Mouse (Mus musculus): Measurements from ENCODE around the gene Gm21958. TPM values are rescaled to one million over a fixed set of nuclear protein-coding genes. Genes with fewer than 3 reads are reported as not detected.

Gm21958 gene
- polyA plus RNA-seq, 1 experiment from 2014 or later, result not detected

DNA sequence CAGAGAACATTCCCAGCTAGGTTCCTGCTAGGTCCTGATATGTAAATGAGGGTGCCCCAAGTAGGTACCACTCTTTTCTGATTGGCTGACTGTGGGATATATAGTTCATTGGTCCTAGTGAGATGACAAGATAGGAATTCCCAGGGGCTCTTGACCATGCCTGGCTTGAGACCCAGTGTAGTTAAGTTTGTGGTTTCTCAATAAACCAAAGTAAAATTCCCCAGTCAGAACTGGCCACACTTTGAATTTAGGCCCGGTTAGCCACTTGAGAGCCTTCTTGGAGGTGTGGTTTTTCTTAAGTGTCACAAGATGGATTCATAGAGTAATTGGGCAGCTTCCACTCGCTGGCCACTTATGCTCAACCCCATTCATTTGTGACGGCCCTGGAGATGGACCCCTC is 42.0 kb downstream of the Gm21958 start:
- 54% methylated on average over 3 of the region's 3 CpGs for WGBS

GRCm38 (mm10) chr3:54669559-54669958 is 44.6 kb downstream of the Gm21958 start:
- 0 out of 2 replicates have a peak, but pooled peaks cover 3% of the 10 kb centered on the region for H3K4me1 ChIP-seq (ENCODE audit: control insufficient read depth, insufficient read depth, low read length)
- no peak overlapping the region for H3K27ac ChIP-seq (ENCODE audit: low read length)
- H3K4me2 ChIP-seq (ENCODE audit: low read depth, low read length), result no peak overlapping the region
- no peaks in the 10 kb centered on the region for H3K27me3 ChIP-seq (replicated peaks; ENCODE audit: control insufficient read depth, insufficient read depth, low read length)
- H3K36me3 ChIP-seq (ENCODE audit: control insufficient read depth, insufficient read depth, low read length), result no peaks in the 10 kb centered on the region
- 87% methylated on average over 6 of the region's 6 CpGs for WGBS
- ATAC-seq, result no peak
- no peaks in the 10 kb centered on the region for H3K9me3 ChIP-seq (ENCODE audit: control insufficient read depth, low read length)
- H3K9ac ChIP-seq (ENCODE audit: low read depth, low read length), result no peak overlapping the region
- no peak overlapping the region for H3K4me3 ChIP-seq (ENCODE audit: low read length)

More for the DNA sequence above, 42.0 kb downstream of the Gm21958 start:
- no peaks in the 10 kb centered on the region for H3K9me3 ChIP-seq (ENCODE audit: control insufficient read depth, low read length)
- no peak overlapping the region for H3K4me3 ChIP-seq (ENCODE audit: low read length)
- H3K9ac ChIP-seq (ENCODE audit: low read depth, low read length), result no peak overlapping the region
- ATAC-seq, result no peak
- no peaks in the 10 kb centered on the region for H3K27me3 ChIP-seq (replicated peaks; ENCODE audit: control insufficient read depth, insufficient read depth, low read length)
- H3K4me1 ChIP-seq (ENCODE audit: control insufficient read depth, insufficient read depth, low read length), result 0 out of 2 replicates have a peak, but pooled peaks cover 3% of the 10 kb centered on the region
- H3K36me3 ChIP-seq (ENCODE audit: control insufficient read depth, insufficient read depth, low read length), result no peaks in the 10 kb centered on the region
- no peak overlapping the region for H3K27ac ChIP-seq (ENCODE audit: low read length)
- no peak overlapping the region for H3K4me2 ChIP-seq (ENCODE audit: low read depth, low read length)

GRCm38 (mm10) chr3:54668722-54669121 is 45.4 kb downstream of the Gm21958 start:
- no peak for ATAC-seq
- H3K9ac ChIP-seq (ENCODE audit: low read depth, low read length), result no peak overlapping the region
- WGBS, result 77% methylated on average over 6 of the region's 6 CpGs

DNA sequence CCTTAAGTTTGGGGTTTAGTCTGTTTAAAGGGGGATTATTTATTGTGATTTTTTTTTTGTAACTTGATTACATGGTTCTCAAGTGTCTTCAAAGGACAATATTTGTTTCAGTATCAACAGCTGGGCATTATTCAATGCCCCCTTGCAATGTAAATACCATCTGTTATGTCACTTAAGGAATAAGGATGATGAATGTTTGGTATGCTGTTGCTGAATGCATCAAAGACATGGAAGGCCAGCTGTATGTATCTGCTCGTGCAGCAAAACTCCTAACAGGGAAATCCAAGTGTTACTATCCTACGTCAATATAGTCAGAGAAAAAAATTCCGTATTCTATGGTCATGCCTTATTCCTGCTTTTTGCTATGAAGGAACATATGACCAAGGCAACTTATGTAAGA is 46.0 kb downstream of the Gm21958 start:
- Histone ChIP-seq H3K9ac (ENCODE audit: low read depth, low read length) (no peak overlapping the region), H3K27ac (ENCODE audit: low read length) (no peak overlapping the region), H3K36me3 (ENCODE audit: control insufficient read depth, insufficient read depth, low read length) (no peaks in the 10 kb centered on the region), H3K9me3 (ENCODE audit: control insufficient read depth, low read length) (no peaks in the 10 kb centered on the region), H3K4me3 (ENCODE audit: low read length) (no peak overlapping the region), H3K27me3 (replicated peaks; ENCODE audit: control insufficient read depth, insufficient read depth, low read length) (no peaks in the 10 kb centered on the region), H3K4me2 (ENCODE audit: low read depth, low read length) (no peak overlapping the region), H3K4me1 (ENCODE audit: control insufficient read depth, insufficient read depth, low read length) (0 out of 2 replicates have a peak, but pooled peaks cover 3% of the 10 kb centered on the region)
- ATAC-seq, result no peak
- WGBS, result 68% methylated on average over 3 of the region's 3 CpGs

More at GRCm38 (mm10) chr3:54668722-54669121, 45.4 kb downstream of the Gm21958 start:
- no peaks in the 10 kb centered on the region for H3K36me3 ChIP-seq (ENCODE audit: control insufficient read depth, insufficient read depth, low read length)
- no peaks in the 10 kb centered on the region for H3K9me3 ChIP-seq (ENCODE audit: control insufficient read depth, low read length)
- H3K4me3 ChIP-seq (ENCODE audit: low read length), result no peak overlapping the region
- no peak overlapping the region for H3K27ac ChIP-seq (ENCODE audit: low read length)
- 0 out of 2 replicates have a peak, but pooled peaks cover 3% of the 10 kb centered on the region for H3K4me1 ChIP-seq (ENCODE audit: control insufficient read depth, insufficient read depth, low read length)
- no peak overlapping the region for H3K4me2 ChIP-seq (ENCODE audit: low read depth, low read length)
- no peaks in the 10 kb centered on the region for H3K27me3 ChIP-seq (replicated peaks; ENCODE audit: control insufficient read depth, insufficient read depth, low read length)

Other genes starting within 250 kb of the Gm21958 start
- 72.9 and 77.8 TPM in 2 replicates for gene Supt20, start 21.5 kb downstream of the Gm21958 start, polyA plus RNA-seq (2015; fragmentation: Nextera tagmentation; extraction: Ambion mirVana)
- 84.2 and 91.4 TPM in 2 replicates for gene Exosc8, start 21.0 kb upstream of the Gm21958 start, polyA plus RNA-seq (2015; fragmentation: Nextera tagmentation; extraction: Ambion mirVana)
- gene Alg5, start 21.2 kb upstream of the Gm21958 start, polyA plus RNA-seq (2015; fragmentation: Nextera tagmentation; extraction: Ambion mirVana), result 64.3 and 66.2 TPM in 2 replicates
- 1.0 and 1.4 TPM in 2 replicates for gene Smad9, start 41.2 kb upstream of the Gm21958 start, polyA plus RNA-seq (2015; fragmentation: Nextera tagmentation; extraction: Ambion mirVana)
- gene Rfxap, start 93.4 kb upstream of the Gm21958 start, polyA plus RNA-seq (2015; fragmentation: Nextera tagmentation; extraction: Ambion mirVana), result 22.8 and 24.4 TPM in 2 replicates
- gene Sertm1, start 201.5 kb upstream of the Gm21958 start, polyA plus RNA-seq (2015; fragmentation: Nextera tagmentation; extraction: Ambion mirVana), result 0.39 and 0.48 TPM in 2 replicates

Measured in intestine, embryonic 16.5 days (tissue).